Mouse (Mus musculus) regulatory T cell (primary cell): Measurements from ENCODE around the gene Ncoa5.

Experiments
- in situ Hi-C: fragments of 300-600 bp; cut with MboI, MseI; formaldehyde crosslinking; loops from one replicate; pipeline ENCODE4 v1.15.1; 2025; ENCODE audit warnings: high pct_unique_total_duplicates

Ncoa5 gene

GRCm38 (mm10) chr2:165034131-165035057 is at the start of gene Ncoa5:
Ncoa5 (minus strand) TSS chr2:165034867.
- in situ Hi-C loops = no loop called here

GRCm38 (mm10) chr2:165081257-165081656 is 46.6 kb upstream of the Ncoa5 start:
- in situ Hi-C loops = no loop called here

DNA sequence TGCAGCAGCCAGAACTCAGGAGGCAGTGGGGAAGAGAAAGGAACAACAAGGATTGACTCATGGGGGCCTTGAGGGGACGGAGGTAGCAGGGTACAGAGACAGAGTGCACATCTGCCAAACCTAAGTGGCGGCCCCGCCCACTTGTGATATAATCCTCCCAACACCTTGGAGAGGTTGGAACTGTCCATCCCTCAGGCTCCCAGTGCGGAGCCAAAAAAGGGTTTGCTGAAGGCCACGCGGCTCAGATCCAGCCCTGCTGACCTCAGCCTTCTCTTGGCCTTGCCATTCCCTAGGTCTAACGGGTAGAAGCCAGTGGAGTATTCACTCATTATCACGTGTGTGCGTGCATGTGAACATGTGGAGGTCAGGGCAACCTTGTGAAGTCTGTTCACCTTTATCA is 46.0 kb upstream of the Ncoa5 start:
- in situ Hi-C loops = no loop called here

GRCm38 (mm10) chr2:165078605-165079004 is 43.9 kb upstream of the Ncoa5 start:
- in situ Hi-C loops = loop anchor here (5.0 kb wide), 2 partner anchors 199 to 284 kb away; no protein-coding TSS in a partner anchor

GRCm38 (mm10) chr2:165078045-165078444 is 43.4 kb upstream of the Ncoa5 start:
- in situ Hi-C loops = loop anchor here (5.0 kb wide), 2 partner anchors 199 to 284 kb away; no protein-coding TSS in a partner anchor

GRCm38 (mm10) chr2:165077055-165077454 is 42.4 kb upstream of the Ncoa5 start:
- in situ Hi-C loops = loop anchor here (5.0 kb wide), 2 partner anchors 200 to 285 kb away; no protein-coding TSS in a partner anchor

- in situ Hi-C loops = loop anchor here (5.0 kb wide), 3 partner anchors 37 to 287 kb away; no protein-coding TSS in a partner anchor
These were observed 40.3 kb upstream of the Ncoa5 start for GRCm38 (mm10) chr2:165074937-165075336.

DNA sequence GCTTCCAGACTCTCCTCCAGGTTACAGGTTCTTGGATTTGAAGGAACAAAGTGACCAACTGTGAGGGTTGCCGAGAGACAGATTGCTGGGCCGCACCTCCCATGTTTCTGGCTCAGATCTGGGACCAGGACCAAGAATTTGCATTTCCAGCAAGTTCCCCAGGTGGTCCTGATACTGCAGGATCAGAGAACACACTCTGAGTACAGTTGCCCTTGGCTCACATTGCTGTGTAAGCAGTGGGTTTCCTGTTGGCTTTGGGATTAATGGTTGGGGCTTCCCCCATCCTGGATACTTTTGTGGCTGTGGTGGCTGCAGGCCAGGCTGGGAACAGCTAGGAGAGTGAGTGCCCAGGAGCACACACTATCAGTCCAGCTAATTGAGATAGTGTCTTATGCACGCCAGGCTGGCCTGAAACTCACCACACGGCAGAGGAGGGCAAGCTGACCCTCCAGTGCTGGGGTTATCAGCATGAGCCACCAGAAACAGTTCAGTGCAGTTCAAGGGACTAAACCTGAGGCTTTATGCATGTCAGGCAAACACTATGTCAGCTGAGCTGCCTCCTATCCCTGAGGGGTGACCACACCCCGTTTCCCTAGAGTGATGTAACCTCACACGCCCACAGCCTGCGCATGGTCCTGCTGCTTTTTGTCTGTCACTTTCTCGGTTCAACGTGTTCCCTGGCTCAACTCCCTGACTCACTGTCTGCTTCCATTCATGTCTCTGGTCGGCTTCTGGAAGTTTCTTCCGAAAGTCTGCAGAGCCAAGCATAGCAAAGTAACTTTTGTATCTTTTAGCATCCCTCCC is 39.6 kb upstream of the Ncoa5 start:
- in situ Hi-C loops = loop anchor here (5.0 kb wide), 1 partner anchor 38 kb away; no protein-coding TSS in a partner anchor

DNA sequence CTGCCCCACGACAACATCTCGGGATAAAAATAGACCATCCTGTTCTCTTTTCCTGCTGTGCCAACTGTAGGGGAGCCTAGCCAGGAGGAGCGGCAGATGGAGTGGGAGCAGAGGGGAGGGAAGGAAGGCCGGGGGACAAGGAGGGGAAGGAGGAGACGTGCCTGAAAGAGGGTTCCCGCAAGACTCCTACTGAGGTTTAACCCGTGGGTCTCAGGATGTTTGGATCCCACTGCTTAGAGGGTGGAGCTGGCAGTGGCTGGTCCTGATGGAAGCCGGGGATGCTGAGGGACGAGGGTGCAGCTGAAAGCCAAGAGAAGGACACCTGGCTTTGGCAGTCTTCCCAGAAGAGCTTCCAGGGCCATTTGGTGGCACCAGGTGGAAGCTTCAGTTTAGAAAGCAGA is 38.7 kb upstream of the Ncoa5 start:
- in situ Hi-C loops = loop anchor here (5.0 kb wide), 1 partner anchor 39 kb away; no protein-coding TSS in a partner anchor

GRCm38 (mm10) chr2:165070096-165070816 is 35.6 kb upstream of the Ncoa5 start:
- in situ Hi-C loops = loop anchor here (5.0 kb wide), 1 partner anchor 42 kb away; no protein-coding TSS in a partner anchor

- in situ Hi-C loops = loop anchor here (10.0 kb wide), 1 partner anchor 114 kb away; no protein-coding TSS in a partner anchor
These were observed 34.1 kb upstream of the Ncoa5 start for GRCm38 (mm10) chr2:165068806-165069205.

- in situ Hi-C loops = loop anchor here (10.0 kb wide), 1 partner anchor 110 kb away; no protein-coding TSS in a partner anchor
These were observed 29.8 kb upstream of the Ncoa5 start for GRCm38 (mm10) chr2:165064489-165064888.

DNA sequence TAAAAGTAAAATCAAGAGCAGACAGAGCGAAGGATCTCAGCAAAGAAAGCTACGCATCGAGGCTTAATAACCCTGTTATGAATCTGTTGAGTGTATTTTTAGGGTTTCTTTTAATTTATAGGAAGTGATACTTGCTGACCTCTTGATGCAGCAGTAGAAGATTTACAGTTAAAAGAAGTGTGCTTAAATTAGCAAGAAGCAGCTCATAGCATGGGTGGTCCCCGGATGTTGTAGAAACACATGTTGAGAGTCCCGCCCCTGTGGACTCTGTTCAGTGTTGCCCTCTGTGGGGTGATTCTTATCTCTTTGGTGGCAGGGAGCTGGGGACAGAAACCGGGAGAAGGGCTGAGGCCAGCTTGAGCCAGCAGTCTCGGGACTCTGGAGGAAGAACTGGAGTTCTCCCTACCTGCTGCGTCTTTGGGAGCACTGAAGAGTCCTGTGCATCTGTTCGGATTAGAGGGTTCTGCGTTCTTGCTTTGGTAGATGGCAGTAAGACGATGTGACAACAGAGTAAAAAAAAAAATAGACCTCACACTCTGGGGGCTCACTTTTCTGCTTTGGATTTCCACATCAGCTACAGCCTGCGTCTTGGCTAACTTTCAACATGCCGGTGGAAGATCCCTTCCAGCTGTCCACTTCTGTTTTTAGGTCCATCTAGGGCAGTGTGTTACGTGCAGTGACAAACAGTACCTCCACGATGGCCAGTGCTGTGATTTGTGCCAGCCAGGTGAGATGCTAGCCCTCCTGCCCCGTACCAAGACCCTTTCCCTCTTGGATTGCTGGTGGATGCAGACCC is 27.2 kb upstream of the Ncoa5 start:
- in situ Hi-C loops = loop anchor here (10.0 kb wide), 1 partner anchor 107 kb away; no protein-coding TSS in a partner anchor

DNA sequence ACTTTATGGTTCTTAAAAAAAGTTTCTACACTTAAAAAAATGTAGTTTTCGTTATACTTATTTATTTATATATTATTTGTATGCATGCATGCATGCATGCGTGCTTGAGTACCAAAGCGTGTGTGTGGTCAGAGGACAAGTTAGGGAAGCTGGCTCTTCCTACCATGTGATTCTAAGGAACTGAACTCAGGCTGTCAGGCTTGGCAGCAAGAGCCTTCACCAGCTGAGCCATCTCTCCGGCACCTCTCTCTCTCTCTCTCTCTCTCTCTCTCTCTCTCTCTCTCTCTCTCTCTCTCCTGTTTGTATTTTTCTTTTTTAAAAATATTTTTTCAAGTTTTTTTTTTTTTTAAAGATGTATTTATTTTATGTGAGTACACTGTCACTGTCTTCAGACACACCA is 25.3 kb upstream of the Ncoa5 start:
- in situ Hi-C loops = loop anchor here (10.0 kb wide), 1 partner anchor 105 kb away; no protein-coding TSS in a partner anchor

GRCm38 (mm10) chr2:165056377-165057085 is 21.9 kb upstream of the Ncoa5 start:
- in situ Hi-C loops = no loop called here

DNA sequence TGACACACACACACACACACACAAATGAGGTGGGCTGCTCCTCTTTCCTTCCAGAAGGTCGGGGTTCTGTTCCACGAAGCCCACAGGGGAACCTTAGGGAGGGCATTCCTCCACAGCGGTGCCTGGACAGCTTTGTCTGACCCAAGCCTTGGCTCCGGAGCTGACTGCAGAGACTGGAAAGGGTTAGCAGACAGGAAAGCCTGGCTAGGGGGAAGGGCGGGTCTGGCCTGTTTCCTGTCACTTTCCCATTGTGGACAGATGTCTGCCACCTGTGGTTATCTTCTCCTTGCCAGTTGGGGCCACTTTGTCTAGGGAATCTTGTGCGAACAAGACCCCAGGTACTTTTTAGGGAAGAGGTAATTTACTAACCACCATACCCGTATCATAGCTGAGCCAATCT is 21.2 kb upstream of the Ncoa5 start:
- in situ Hi-C loops = no loop called here

GRCm38 (mm10) chr2:165054888-165055852 is 20.5 kb upstream of the Ncoa5 start, which contains the start of gene Cd40:
Cd40 (plus strand) TSS chr2:165055627.
- in situ Hi-C loops = no loop called here

- in situ Hi-C loops = no loop called here
These were observed 16.9 kb upstream of the Ncoa5 start for GRCm38 (mm10) chr2:165051566-165051965.
